Mouse (Mus musculus) thymus, postnatal 10 days (tissue): ENCODE results near the gene Sash1.

ENCODE experiments used
- DNase-seq, 2 experiments: peaks; one replicate each; pipeline ENCODE4 v3.0.0; 2021; ENCODE audit warnings: low spot score in 2 of 2

Gene Sash1

GRCm38 (mm10) chr10:8853326-8853725 lies 32.5 kb downstream of the Sash1 start:
- DNase-seq: no peak

GRCm38 (mm10) chr10:8851625-8852024 lies 34.2 kb downstream of the Sash1 start:
- no peak for DNase-seq

- DNase-seq: no peak
Observed at GRCm38 (mm10) chr10:8847974-8848373, 37.9 kb downstream of the Sash1 start.

- no peak for DNase-seq
Observed at GRCm38 (mm10) chr10:8846258-8846657, 39.6 kb downstream of the Sash1 start.

- no peak for DNase-seq
Observed at GRCm38 (mm10) chr10:8845230-8845770, 40.6 kb downstream of the Sash1 start.

GRCm38 (mm10) chr10:8839956-8840355 lies 45.9 kb downstream of the Sash1 start:
- no peak for DNase-seq

- DNase-seq: no peak
Observed at GRCm38 (mm10) chr10:8833816-8834464, 51.9 kb downstream of the Sash1 start.

- no peak for DNase-seq
Observed at GRCm38 (mm10) chr10:8826303-8826702, 59.6 kb downstream of the Sash1 start.

- no peak for DNase-seq
Observed at GRCm38 (mm10) chr10:8825874-8826273, 60.0 kb downstream of the Sash1 start.

- no peak for DNase-seq
Observed at GRCm38 (mm10) chr10:8818066-8818465, 67.8 kb downstream of the Sash1 start.

- no peak for DNase-seq
Observed at GRCm38 (mm10) chr10:8813984-8814578, 71.8 kb downstream of the Sash1 start.

GRCm38 (mm10) chr10:8813259-8813658 lies 72.6 kb downstream of the Sash1 start:
- DNase-seq: no peak

- no peak for DNase-seq
Observed at GRCm38 (mm10) chr10:8812807-8813206, 73.1 kb downstream of the Sash1 start.

GRCm38 (mm10) chr10:8811261-8812039 lies 74.4 kb downstream of the Sash1 start:
- no peak for DNase-seq

- no peak for DNase-seq
Observed at GRCm38 (mm10) chr10:8810496-8810895, 75.4 kb downstream of the Sash1 start.

- no peak for DNase-seq
Observed at GRCm38 (mm10) chr10:8808383-8808782, 77.5 kb downstream of the Sash1 start.

- no peak for DNase-seq
Observed at GRCm38 (mm10) chr10:8807581-8807980, 78.3 kb downstream of the Sash1 start.

GRCm38 (mm10) chr10:8805402-8805801 lies 80.5 kb downstream of the Sash1 start:
- no peak for DNase-seq

GRCm38 (mm10) chr10:8804292-8804691 lies 81.6 kb downstream of the Sash1 start:
- peak; percentile 67 to 70 for DNase-seq

- DNase-seq: peak; percentile 20 to 24
Observed at GRCm38 (mm10) chr10:8801719-8802347, 84.0 kb downstream of the Sash1 start.

- no peak for DNase-seq
Observed at GRCm38 (mm10) chr10:8801139-8801613, 84.7 kb downstream of the Sash1 start.

GRCm38 (mm10) chr10:8797826-8798225 lies 88.0 kb downstream of the Sash1 start:
- DNase-seq: no peak
